Mouse (Mus musculus): ENCODE data around the gene Alkal2.

The Alkal2 gene

DNA sequence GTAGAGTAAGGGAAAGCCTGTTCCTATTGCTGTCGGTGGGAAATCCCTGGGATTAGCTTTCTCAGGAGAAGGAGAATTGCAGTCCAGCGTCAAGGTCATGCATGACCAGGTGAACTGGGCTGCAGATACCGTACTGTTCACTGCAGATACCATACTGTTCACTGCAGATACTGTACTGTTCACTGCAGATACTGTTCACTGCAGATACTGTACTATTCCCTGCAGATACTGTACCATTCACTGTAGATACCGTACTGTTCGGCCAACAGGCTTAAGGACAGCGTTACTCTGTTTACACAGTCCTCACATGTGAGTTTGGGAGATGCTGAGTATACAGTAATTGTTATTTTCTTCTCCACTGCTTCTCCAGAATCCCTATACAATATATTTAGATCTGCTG, 44.1 kb downstream of the Alkal2 start:
- no peak for DNase-seq

DNA sequence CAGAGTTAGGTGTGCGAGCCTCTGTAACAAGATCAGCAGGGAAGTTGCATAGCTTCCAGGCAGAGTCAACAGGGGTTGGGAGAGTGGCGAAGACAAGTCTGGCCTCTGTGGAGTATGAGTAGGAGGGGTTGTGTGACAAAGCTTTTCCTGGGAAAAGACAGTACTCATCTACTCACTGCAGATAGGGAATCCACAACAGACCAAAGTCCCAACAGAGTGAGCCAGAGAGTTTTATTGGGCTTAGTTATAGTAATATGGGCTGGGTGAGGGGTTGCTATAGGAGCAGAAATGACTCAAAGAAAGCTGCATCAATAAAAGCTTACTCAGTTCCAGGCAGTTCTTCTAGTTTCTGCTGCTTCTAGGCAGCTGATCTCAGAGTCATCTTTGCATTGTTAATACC, 49.2 kb downstream of the Alkal2 start:
- no peak for DNase-seq

DNA sequence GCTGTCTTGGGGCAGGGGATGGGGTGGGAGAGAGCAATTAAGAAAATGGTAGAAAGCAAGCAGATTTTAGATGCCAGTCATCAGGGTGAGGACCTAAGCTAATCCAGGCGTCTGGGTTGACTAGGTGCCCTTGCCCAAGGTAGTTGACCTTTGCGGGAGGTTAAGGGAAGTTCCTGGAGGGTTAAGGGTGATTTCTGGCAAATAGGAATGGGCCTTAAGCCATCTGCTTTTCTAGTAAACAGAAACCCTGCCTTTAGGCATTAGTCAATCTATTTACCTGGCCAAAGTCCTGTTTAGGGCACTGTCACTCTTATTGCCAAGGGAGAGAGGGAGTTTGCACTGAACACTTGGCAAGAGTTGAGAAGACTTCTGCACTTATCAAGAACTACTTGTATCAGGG, 52.8 kb downstream of the Alkal2 start:
- DNase-seq = peak; percentile 13 to 61
